Mouse (Mus musculus): ENCODE measurements at regions not wholly inside any gene's neighbourhood (a gene's known extent, or its start where the extent isn't known, plus 50 kb on each side); places are given as distances from the start of the nearest gene placed in this dataset.
"Not testable (repeated sequence)": the region's sequence is repeated elsewhere in the genome, so short reads cannot be mapped to it uniquely, and the experiment has no call there.

- DNase-seq: no peak
These were observed 76.8 kb upstream of the Smg1 start for GRCm38 (mm10) chr7:118320307-118320706.

- no peak for DNase-seq
These were observed 75.1 kb upstream of the Smg1 start for GRCm38 (mm10) chr7:118318432-118319135.

GRCm38 (mm10) chr7:118314886-118315285, 71.4 kb upstream of the Smg1 start:
- DNase-seq: not testable (repeated sequence)

GRCm38 (mm10) chr7:118314228-118314658, 70.8 kb upstream of the Smg1 start:
- peak; percentile 28 for DNase-seq

GRCm38 (mm10) chr7:118313818-118314217, 70.3 kb upstream of the Smg1 start:
- no peak for DNase-seq

GRCm38 (mm10) chr7:118309733-118310132, 66.3 kb upstream of the Smg1 start:
- DNase-seq: no peak

GRCm38 (mm10) chr7:118308882-118309281, 65.4 kb upstream of the Smg1 start:
- no peak for DNase-seq

- DNase-seq: peak; percentile 67
These were observed 61.3 kb upstream of the Smg1 start for GRCm38 (mm10) chr7:118304812-118305211.

- DNase-seq: no peak
These were observed 60.9 kb upstream of the Smg1 start for GRCm38 (mm10) chr7:118304338-118304737.

GRCm38 (mm10) chr7:118303921-118304320, 60.5 kb upstream of the Smg1 start:
- no peak for DNase-seq

GRCm38 (mm10) chr7:118300678-118301342, 57.3 kb upstream of the Smg1 start:
- DNase-seq: no peak

GRCm38 (mm10) chr7:118297613-118298012, 54.1 kb upstream of the Smg1 start:
- peak; percentile 80 for DNase-seq

- DNase-seq: no peak
These were observed 53.5 kb upstream of the Smg1 start for GRCm38 (mm10) chr7:118296856-118297518.

GRCm38 (mm10) chr7:118295855-118296254, 52.4 kb upstream of the Smg1 start:
- no peak for DNase-seq

GRCm38 (mm10) chr7:118295275-118295674, 51.8 kb upstream of the Smg1 start:
- DNase-seq: no peak

GRCm38 (mm10) chr7:118294637-118295036, 51.2 kb upstream of the Smg1 start:
- DNase-seq: no peak
